Mouse (Mus musculus) thymus, postnatal 25 days (tissue): ENCODE measurements around the gene Hoxc6.

Experiments used
- DNase-seq: peaks from one replicate; pipeline ENCODE4 v3.0.0; 2022

Gene Hoxc6

DNA sequence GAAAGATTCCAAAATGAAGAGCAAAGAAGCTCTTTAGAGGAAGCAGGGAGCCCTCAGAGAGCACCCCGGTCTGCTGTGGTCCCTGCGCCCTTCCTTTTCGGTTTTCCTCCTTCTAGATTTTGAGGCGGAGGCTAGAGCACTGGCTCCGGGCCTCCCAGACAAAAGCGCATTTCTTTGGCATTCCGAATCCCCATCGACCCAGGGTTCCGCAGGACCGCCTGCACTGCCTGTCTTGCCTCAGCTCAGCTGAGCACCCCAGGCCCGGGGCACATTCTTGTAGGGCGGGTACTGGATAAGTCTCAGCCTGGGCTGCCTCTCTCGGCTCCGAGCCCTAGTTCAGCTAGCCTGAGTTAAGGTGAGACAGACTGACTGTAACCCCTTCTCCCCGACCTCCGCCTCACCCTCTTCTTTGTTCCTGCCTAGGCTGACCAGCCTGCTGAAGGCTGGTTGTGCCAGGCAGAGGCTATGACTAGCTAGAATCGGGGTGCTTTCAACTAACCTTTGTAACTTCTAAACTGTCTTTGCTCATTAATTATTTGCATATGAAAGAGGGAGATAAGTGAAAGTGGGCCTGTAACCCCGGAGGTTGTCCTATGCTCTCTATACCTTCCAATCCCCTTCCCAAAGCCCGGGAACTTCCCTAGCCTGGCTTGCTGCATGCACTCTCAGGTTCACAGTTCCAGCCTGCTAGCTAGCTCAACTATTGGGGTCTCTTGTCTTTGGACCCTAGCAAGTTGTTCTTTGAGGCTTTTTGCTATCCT is 17.5 kb downstream of the Hoxc6 start:
- no peak for DNase-seq

DNA sequence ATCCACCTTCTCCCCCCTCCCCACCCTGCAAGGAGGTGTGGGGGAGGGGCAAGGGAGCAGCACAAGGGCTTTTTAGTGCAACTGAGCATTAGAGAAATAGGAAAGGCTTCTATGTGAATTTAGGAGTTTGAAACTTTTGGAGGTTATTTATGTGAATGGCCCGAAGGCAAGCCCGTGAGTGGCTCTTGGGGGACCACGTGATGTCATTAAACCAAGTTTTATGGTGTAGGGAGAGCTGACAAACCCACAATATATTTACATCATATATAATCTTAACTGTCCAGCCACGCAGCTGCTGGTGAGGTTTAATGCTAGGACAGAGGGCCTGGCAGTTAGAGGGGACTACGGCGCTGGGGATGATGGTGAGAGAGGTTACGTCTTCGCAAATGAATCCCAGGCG is 20.6 kb downstream of the Hoxc6 start, which contains the start of gene Hoxc4:
Gene Hoxc4 (plus strand): TSS at position 299 of the 400 bp plus-strand sequence.
- no peak for DNase-seq

GRCm38 (mm10) chr15:103020899-103021418 is 22.9 kb downstream of the Hoxc6 start:
- no peak for DNase-seq

DNA sequence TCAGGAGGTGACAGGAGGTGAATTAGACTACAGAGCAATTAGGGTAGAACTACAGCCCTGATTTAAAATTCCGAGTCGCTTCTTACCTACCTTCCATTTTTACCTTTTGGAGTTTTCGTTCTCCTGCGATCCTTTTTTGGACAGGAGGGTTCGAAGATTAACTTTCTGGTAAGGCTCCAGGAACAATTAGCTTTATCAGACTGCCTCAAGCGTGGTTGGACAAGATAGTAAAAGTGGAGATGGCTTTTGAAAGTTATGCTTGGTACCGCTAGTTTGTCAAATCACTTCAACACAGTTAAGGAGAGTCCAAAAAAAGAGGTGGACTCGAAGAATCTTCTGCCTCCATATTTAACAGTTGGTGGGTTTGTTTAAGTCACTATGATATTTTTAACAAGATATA is 23.5 kb downstream of the Hoxc6 start:
- DNase-seq, result no peak

GRCm38 (mm10) chr15:103024131-103024530 is 26.1 kb downstream of the Hoxc6 start:
- no peak for DNase-seq

- DNase-seq, result no peak
Observed at GRCm38 (mm10) chr15:103027266-103028235, 29.5 kb downstream of the Hoxc6 start.

GRCm38 (mm10) chr15:103028916-103029512 is 31.0 kb downstream of the Hoxc6 start:
- DNase-seq, result no peak

DNA sequence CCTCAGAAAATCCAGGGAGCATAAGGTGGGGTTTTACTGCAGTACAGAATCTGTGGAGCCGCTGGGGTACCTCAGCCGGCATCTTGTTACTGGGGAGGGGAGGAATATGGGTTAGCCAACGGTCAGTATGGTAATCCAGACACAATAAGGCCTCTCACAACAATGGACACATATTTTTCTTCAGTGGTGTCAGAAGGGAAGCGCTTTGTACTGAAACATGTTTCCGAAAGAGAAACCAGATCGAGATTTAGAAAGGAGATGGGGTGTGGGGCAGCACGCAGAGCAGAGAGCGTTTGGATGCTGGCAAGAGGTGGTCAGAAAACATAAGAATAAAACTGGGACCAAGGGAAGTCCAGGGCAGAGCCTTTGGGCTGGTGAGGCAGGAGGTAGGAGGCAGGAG is 32.1 kb downstream of the Hoxc6 start:
- no peak for DNase-seq

DNA sequence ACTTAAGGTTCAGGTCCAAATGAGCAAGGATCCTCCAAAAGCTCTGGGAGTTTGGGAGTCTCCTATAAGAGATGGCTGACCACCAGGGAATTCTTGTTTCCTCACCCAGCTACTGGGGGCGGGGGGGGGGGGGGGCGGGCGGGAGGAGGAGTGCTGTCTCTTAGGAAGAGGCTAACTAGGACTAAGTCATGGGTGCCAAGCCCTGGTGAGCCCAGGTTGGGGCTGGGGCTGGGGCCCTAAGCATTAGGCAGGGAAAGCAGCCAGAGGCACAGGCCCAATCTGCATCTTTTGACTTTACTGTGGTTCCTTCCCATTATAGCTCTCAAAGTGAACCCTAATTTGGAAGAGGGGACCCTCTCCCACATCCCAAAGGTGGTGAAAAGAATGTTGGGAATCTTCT is 34.1 kb downstream of the Hoxc6 start:
- no peak for DNase-seq

DNA sequence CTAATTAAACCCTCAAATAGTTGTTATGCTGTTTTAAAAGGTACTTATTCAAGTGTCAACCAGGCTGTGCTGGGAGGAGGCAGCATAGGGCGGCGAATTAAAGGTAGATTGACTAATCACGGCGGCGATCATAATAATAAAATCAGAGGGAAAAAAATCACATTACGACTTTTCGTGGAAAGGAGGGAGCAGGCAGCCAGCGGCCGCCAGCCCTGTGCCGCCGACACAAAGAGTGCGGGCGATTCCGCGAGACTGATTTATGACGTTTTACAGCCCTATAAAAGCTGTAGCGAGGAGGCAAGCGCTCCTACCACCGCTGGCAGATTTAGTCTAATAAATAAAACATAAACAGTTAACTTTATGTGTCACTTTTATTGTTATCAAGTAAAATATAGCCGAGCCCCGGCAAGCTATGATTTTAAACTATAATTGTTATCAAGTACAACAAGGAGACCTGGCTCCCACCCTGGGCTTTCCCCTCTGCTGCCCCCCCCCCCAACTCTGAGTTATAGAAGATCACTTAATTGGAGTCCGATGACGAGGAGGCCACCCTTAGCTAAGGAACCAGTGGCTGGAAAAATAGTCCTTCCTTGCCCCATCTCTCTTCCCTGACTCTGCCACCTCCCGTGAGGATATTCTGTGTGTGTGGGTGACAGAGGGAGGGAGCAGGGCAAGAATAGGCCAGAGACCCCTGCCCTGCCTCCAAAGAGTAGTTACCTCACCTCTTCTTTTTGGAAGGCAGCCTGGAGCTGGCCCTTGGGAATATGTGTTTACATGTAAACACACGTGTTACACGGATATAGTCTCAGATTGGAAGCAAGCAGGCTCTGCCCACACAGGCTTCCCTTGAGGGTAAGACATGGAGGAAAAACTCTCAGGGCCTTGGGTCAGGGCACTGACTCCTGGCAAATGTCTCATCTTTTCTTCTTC is 34.9 kb downstream of the Hoxc6 start:
- no peak for DNase-seq

DNA sequence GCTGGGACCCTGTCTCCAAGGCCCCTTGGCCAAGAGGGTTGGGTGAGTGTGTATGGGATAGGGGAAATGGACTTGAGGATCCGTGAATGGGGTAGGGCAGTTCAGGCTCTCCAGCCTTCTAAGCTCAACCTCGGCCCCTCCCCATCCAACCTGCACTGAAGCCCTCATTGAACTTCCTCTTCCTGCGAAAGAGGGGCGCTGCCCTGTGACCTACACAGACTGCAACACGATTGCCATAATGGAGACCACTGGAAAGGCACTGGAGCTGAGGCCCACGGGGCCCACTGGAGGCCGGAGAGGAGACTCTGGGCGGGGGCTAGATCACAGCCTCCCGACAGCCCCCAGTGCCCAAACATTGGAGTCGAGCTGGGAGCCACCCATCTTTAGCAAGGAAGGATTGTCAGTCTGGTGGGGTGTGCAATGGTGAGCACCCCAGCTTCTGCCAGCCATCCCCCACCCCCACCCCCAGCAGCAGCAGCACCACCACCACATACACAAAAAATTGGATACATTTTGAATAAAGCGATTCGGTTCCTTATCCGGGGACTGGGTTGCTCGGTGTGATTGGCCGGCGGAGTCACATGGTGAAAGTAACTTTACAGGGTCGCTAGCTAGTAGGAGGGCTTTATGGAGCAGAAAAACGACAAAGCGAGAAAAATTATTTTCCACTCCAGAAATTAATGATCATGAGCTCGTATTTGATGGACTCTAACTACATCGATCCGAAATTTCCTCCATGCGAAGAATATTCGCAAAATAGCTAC is 36.2 kb downstream of the Hoxc6 start:
- DNase-seq, result no peak

GRCm38 (mm10) chr15:103034807-103035547 is 36.9 kb downstream of the Hoxc6 start:
- DNase-seq, result no peak

DNA sequence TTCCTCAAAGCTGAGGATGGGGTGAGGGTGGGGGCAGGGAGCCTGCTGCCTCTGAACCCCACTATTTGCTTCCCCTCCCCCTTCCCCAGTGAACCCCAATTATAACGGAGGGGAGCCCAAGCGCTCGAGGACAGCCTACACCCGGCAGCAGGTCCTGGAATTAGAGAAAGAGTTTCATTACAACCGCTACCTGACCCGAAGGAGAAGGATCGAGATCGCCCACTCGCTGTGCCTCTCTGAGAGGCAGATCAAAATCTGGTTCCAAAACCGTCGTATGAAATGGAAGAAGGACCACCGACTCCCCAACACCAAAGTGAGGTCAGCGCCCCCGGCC is 37.5 kb downstream of the Hoxc6 start:
- no peak for DNase-seq

- no peak for DNase-seq
Observed at GRCm38 (mm10) chr15:103037579-103037978, 39.5 kb downstream of the Hoxc6 start.

- DNase-seq, result no peak
Observed at GRCm38 (mm10) chr15:103038701-103039480, 40.8 kb downstream of the Hoxc6 start.

GRCm38 (mm10) chr15:103039609-103040008 is 41.6 kb downstream of the Hoxc6 start:
- no peak for DNase-seq

GRCm38 (mm10) chr15:103040601-103041000 is 42.5 kb downstream of the Hoxc6 start:
- no peak for DNase-seq

GRCm38 (mm10) chr15:103041613-103042012 is 43.6 kb downstream of the Hoxc6 start:
- no peak for DNase-seq

DNA sequence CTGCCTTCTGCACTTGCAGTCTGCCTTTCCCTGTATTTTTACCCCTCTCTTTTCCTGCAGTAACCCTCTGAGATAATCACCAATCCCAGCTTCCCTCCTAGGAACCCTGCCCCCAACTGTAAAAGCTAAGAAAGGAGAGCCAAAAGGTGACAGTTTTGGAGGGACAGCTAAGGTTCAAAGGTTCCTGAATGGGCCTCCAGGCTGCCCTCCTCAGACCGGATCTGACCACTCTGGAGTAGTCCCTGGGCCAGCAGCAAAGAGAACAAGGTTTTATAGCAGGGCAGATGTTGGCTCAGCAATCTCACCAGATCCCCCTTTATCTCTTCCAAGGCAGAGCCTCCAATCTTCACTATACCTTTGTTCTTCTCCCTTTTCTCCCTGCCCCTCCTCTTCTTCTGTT is 44.2 kb downstream of the Hoxc6 start:
- DNase-seq, result no peak

DNA sequence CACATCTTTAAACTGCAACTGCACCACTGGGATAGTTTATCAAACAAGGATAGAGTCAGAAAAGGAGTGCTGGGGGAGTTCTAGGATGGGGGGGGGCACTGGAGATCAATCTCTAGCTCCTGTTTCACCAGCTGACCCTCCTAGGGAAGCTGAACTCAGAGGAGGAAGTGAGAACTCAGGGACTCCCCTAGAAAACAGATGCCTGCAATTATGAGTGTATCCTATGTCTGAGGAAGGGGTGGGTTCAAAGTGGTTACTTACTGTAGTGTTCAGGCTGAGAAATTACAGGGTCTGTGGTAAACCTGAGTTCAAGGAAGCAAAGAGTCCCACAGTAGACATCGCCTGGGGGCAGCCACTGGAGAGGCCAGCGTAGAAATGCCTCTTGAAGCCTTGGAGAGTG is 53.6 kb downstream of the Hoxc6 start:
- DNase-seq, result no peak
